Mouse (Mus musculus) frontal cortex, postnatal 36 days (tissue): ENCODE measurements at regions not wholly inside any gene's neighbourhood (a gene's known extent, or its start where the extent isn't known, plus 50 kb on each side); places are given as distances from the start of the nearest gene placed in this dataset.

ENCODE experiments used
- DNase-seq, 2 experiments: peaks; one replicate each; pipeline ENCODE4 v3.0.0; 2022; ENCODE audit warnings: low spot score in 2 of 2

DNA sequence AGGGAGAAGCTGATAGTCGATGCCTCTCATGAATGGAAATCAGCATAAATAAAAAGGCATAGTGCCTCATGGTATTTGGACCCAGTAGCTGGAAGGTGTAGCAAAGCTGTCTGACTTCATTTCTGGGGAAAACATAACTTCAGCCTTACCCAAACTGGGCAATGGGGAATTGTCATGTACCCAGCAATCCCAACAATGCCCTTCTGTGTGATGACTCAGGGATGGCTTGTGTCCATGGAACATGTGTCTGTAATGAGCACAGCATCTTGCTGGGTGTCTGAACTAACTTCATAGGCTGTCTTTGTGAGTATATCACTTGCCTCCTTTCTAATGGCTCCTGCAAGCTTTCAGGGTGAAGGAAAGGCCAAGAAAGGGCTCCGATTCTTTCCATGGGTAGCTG, 140.3 kb downstream of the Bod1 start:
- DNase-seq, result no peak

DNA sequence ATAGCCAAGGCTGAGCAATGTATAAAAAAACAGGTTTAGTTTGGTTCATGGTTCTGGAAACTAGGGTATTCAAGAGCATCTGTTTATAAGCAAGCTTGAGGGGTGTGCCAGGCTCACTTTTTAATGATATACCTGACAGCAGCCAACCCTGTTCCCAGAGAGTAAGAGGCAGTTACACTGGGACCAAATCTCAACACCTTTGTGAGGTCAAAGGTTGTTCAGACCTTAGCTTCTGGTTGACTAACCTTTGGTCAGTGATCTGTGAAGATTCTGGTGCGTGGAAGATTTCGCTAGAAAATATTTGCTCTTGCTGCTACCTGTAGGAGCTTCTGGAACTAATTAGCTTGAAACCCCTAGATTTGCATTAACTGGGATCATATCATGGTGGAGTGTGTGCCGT, 140.8 kb downstream of the Bod1 start:
- no peak for DNase-seq

DNA sequence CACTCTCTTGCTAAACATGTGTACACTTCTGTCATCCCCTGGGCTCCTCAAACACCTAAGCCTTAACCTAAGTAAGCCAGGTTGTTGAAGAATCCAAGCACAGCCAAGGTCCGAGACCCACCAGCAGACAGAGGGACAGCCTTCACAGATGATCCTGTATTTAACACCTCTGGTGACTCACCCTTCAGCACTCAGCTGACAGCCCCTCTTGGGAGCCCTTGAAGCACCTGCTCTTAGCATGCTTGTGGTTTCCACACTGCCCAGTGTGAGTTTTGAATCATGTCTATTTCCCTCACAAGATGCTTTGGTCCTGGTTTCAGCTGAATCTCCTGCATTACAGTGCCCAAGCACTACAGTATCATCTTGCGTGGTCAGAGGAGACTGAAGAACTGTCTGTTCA, 142.0 kb downstream of the Bod1 start:
- DNase-seq, result no peak

DNA sequence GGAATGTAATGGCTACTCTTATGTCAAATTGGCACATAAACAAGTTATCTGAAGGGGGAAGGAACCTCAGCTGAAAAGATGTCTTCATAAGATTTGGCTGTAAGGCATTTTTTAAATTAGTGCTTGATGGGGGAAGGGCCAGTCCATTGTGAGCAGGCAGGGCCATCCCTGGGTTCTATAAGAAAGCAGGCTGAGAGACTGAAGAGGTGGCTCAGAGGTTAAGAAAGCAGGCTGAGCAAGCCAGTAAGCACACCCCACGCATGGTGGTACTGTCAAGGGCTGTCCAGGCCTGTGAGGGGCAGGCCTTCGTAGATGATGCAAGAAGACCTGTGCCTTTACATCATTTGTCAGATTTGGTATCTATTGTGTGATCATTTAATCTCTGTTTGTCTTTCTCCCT, 147.0 kb downstream of the Bod1 start:
- no peak for DNase-seq

DNA sequence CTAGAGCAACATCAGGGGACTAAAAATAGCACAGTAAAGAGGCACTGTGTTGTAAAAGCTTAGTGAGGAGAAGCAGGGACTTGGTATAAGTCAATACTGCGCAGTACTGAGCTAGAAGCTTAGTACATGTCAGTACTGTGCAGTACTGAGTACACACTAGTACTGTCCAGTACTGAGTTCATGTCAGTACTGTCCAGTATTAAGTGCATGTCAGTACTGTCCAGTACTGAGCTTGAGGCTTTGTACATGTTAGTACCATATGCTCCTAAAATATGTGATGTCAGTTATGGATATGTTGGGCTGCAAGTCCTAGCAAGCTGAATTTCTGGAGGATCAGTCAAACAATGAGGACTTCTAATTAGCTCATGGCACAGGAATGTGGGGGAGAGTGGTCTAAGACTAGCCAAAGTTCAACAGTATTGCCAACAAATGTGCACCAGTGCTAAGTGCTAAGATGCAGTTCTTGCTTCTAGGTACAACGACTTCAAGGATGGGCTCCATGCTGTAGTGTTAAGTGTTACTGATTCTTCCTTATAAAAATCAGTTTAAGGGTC, 147.5 kb downstream of the Bod1 start:
- DNase-seq, result peak in 1 of 2 experiments; percentile 2

DNA sequence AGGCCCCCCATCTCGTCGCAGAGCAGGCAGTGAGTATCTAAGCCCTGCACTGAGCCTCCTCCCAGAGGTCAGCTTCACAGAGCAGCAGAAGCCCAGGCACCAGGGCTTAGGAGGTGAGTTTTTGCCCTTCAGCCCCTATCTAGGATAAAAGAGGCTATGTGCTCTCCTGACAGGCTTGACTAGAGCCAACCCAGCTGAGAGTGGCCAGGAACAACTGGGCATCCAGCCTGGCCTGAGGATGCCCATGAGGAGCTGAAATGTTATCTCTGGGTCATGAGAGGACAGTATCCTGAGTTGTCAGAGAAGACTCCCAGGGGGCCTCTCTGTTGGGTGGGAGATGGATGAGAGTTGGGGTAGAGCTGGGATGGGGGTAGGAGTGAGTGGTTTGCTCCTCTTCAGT, 149.6 kb downstream of the Bod1 start:
- no peak for DNase-seq

DNA sequence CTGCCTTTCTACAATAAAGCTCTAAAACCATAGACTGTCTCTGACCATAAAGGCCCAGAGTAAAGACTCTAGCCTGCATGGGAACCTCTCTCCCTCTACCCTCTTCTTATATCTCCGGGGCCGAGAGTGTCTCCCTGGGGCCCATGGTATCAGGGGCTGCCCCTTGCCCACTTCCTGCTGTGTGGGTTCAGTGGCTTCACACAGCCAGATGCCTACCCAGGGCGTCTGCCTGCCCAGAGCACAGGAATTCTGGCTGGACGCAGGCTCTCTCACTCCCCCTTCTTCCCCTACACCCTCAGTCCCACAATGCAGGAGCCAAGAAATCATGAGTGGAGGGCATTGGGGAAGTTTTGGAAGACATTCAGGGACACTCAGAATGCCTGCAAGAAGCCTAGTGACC, 150.8 kb downstream of the Bod1 start:
- DNase-seq, result no peak

DNA sequence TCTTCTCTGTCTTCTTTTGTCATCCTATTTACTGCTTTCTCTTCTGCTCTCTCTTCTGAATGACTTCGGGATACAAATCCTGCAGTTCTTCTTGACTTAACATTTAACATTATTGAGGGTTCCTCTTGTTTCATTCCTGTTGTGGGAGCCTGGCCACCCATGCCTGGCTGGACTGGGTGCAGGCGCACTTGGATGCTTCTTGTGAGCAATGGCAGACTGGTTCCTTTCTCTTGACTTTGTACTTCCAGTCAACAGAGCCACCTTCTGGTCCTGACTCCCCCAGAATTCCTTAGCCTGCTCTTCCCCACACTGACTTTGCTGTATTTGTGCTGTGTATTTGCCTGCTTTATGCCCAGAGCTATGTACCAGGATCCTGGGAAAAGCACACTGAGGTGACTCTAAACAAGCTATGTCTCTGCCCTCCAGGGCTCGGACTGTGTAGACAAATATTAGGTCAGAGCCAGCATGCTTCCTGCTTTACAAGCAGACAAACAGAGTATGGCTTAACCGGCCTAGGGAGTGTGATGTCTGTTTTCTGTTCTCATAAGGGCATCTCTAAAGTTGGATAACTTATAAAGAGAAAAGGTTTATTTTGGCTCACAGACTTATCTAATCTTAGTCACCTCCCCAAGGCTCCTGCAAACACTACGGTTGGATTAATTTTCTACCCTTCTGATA, 133.5 kb upstream of the Stc2 start:
- no peak for DNase-seq

DNA sequence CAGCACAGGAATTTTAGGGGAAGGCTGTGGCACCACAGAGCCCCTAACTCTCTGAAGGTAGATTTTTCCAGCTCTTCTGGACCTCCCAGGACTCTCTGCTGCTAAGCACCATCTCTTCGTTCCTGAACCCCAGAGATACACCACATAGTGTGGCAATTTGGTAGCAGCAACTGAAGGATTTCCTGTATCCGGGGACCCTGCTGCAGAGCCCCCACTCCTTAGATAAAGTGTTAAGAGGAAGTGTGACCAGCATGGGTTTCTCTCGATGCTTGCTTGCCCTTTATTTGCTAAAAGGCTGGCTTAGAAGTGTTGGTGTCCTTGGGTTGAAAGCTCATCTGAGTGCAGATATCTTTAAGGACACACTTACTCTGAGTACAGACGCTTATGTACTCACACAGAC, 115.6 kb upstream of the Stc2 start:
- no peak for DNase-seq

DNA sequence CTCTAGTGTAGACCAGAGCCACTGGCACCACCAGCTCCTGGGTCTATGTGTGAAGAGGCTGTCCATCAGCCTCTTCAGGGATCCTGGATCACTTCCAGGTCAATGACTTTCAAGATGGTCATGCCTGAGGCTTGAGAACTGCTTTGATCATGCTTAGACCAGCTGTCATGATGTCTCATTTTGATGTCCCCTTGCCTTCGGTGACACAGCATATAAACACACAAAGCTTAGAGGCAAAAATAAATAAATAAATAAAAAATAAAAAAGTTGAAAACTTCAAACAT, 111.1 kb upstream of the Stc2 start:
- no peak for DNase-seq

DNA sequence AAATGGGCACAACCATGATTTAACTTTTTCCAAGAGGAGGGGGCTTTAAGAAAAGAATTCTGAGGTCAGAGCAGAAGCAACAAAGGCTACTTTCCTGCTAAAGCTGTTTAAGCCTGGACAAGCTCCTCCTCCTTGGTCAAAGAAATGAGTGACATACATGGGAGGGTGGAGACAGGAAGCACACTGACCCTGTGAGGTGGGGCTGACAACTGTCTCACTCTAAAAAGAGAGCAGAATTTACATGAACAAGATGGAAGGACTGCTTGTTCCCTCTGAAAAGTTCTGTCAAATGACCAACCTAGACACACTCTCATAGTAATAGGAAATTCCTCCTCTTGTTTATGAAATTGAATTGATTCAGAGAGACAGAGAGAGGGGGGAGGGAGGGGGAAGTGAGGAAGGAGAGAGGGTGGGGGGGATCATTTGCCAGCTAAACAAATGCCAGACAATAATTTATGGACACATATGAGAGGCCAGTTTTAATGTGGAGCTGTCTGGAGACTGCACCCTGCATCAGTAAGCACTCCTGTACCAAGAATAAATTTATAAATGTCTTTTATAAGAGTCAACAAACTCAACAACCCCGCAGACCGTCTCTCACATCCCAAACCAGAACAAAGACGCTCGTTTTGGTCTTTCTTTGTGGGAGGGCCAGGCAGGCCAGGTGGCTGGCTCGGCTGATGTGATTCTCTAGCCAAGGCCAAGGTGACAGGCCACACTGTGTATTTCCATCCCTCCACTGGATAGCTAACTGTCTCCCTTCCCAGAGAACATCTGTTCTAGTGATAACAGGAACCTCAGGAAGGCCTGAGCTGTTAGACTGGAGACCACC, 110.6 kb upstream of the Stc2 start:
- no peak for DNase-seq

DNA sequence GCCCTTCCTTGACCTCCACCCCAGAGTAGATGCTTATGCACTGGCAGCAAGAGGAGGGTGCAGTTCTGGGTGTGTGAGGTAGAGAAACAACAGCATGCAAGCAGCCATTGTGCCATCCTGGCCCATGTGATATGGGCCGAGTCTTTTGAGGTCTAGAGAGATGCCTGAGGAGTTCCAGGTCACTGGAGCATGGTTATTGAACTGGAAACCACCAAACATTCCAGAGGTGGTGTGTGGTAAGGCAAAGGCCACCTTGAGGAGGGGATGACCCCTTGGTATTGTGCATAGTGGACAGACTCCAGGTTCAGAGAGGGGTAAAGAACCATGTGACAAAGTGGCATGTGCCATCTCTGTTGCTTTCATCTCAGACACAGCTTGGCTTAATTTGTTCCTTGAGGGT, 107.9 kb upstream of the Stc2 start:
- DNase-seq, result no peak

DNA sequence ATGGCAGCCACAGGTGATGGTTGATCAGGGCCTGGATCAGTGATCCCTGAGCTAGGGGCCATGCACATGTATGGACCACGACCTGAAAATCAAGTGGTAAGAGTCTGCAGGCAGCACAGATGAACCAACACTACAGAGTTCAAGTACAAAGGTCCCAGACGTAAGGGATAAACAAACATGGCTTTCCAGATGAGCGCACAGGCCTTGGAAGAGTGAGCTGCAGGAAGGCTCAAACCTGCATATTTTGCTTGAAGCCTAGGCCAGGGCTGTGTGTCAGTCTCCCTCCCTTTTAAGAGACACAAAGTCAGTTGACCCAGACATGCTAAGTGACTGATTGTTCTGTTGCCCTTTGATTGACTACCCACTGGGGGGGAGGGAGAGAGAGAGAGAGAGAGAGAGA, 107.2 kb upstream of the Stc2 start:
- DNase-seq, result no peak

DNA sequence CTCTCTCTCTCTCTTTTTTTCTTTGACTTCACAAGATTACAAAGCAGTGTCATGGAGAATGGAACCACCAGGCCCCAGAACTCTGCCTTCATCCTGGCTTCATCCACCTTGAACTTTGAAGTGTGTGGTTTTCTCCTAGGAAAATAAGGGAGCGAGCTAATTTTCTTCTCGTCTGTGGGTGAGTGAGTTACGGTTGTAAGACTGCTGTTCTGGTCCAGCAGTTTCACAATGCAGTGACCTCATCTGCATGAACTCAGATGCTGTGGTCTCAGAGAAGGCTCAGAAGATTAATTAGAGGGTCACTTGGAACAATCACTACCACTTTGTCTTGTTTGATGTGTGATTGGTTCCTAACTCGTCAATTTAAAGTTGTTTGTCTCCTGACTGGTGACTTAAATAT, 103.1 kb upstream of the Stc2 start:
- DNase-seq, result no peak

DNA sequence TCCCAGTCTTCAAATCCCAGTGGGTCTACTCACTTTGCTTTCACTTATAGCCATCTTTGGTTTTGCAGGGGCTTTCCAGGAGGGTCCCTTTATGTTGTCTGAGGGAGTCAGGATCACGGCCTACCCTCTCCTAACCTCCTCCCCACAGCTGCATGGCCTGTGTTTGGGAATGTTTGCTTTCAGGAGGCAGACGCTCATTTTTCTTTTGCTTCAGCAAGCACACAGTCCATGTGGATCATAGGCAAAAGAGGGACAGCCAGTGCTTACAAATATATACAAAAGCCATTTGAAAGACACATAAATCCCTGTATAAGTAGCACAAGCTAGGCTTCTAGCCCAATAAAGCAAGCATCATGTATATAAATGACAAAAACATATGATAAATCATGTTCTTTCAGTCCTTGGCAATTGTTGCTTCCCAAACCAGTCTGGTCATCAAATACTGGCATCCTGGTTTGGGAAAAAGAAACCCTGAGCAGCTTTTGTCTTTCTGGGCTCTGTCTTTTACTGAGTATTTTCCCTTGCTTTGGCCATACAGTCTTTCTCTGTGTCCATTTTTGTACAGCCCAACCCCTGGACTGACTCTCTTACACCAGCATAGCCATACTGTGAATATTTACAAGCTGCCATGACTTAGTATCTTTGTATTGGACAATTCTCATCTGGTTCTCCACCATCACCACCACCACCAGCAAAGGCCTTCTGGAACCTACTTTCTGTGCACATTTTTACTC, 101.0 kb upstream of the Stc2 start:
- no peak for DNase-seq

DNA sequence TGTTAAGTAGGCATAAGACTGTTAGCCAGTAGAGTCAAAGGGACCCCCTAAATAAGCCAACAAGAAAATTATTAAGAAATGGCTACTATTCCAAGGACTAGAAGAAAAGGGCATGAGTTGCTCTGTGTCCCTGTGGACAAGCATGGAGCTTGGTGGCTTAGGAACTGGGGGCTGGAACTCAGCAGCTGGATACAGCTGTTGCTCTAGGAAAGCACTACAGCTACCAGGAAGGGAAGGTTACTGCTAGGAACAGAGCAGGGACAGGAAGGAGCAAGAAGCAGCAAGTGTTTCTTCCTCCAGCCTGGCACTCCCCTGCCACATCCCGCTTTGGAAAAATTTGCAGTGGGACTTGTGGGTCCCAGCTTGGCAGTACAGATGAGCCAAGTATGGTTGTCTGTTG, 95.0 kb upstream of the Stc2 start:
- no peak for DNase-seq

DNA sequence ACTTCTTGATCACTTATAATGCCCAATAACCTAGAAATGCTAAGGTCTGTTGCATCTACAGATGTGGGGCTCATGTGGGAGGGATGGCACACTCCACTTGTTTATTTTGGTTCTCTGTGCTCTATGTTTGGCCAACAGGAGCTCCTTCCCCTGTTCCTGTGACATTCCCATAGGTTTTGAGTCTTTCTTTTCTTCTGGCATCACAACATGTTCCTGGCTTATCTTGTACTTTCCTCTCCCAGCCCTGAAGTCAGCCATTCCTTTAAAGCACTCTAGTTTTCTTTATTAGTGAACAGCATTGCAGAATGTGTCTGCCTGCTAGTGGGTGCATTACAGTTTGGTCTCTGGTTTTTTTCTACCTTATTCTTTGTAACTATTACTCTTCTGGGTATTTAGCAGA, 92.6 kb upstream of the Stc2 start:
- no peak for DNase-seq

DNA sequence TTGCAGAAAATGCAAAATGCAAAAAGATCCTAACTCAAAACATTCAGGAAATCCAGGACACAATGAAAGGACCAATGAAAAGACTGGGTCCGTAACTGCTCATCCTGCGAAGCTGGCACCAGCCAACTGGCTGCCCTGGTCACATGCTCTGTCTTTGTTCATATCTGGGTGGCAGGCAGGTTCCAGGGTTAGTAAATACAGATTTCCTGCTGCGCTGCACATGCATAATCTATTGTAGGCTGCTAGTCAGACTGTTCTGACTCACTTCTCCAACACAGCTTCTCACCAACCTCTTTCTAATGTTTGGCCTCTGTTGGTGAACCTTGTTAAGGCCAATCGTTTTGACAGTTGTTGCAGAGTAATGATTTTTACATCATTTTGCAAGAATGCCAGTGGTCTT, 92.0 kb upstream of the Stc2 start:
- no peak for DNase-seq

DNA sequence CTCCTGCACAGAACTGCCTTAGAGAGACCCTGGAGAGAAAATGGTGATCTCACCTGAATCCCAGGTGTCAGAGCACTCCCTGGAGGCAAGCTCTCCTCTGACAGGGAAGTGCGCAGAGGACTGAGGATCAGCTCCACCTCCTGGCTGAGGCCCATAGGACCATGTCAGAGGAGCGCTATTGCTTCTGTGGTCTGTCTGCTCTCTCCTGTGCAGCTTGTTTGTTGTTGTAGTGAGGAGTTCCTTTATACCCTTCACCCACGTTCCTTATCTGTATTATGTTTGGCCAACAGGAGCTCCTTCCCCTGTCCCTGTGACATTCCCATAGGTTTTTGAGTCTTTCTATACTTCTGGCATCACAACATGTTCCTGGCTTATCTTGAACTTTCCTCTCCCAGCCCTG, 91.5 kb upstream of the Stc2 start:
- DNase-seq, result no peak

DNA sequence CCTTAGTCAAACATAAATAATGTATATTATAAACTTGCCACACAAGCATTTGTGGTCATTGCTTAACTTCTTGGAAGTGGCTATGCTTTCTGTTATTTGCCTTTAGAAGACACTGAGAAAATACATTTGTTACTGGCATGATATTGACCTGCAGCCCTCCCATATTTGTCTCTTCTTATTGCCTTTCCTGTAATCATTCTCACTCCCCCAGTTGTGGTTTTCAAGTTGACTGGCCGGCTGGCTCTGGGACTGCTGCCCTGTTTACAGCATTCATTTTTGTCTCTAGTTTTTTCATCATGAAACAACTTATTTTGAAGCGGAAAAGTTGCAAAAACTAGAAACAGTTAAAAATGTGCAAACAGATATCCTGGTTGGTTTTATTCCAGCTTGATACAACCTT, 57.5 kb upstream of the Stc2 start:
- DNase-seq, result no peak
